Mouse (Mus musculus) adrenal gland, adult 2 months (tissue): ENCODE results near the gene Cdc123. TPM values are rescaled to one million over a fixed set of nuclear protein-coding genes. Genes with fewer than 3 reads are reported as not detected.
"Not testable (repeated sequence)": the region's sequence is repeated elsewhere in the genome, so short reads cannot be mapped to it uniquely, and the experiment has no call there.

Source experiments
- DNase-seq: peaks from one replicate; pipeline ENCODE4 v3.0.0; 2021
- long read RNA-seq: library from polyadenylated mRNA; stranded (forward); transcript quantifications from one replicate; pipeline ENCODE4 v2.0.0, GENCODE M21; 2021
- polyA plus RNA-seq: library from polyadenylated mRNA; depleted of rRNA; stranded (reverse); fragments of >200 nt; gene quantifications from 2 replicates; pipeline ENCODE4 v1.2.3, GENCODE M21; 2012; rRNA removed
- total RNA-seq, 2 experiments: library from RNA; stranded (reverse); gene quantifications; 2 replicates each; pipeline ENCODE4 v1.2.3; 2021

The Cdc123 gene
- 100 to 1,000 TPM; 122 to 154 TPM for total RNA-seq
- 21.7 and 31.2 TPM in 2 replicates for polyA plus RNA-seq
- long read RNA-seq, transcript Cdc123-201 (13 exons, 1,827 nt) = major isoform, 39 of 56 reads
- long read RNA-seq, partial matches to known transcripts = 4 of 56 reads
- long read RNA-seq, other reads (novel, unspliced or antisense) = 9 of 56 reads

DNA sequence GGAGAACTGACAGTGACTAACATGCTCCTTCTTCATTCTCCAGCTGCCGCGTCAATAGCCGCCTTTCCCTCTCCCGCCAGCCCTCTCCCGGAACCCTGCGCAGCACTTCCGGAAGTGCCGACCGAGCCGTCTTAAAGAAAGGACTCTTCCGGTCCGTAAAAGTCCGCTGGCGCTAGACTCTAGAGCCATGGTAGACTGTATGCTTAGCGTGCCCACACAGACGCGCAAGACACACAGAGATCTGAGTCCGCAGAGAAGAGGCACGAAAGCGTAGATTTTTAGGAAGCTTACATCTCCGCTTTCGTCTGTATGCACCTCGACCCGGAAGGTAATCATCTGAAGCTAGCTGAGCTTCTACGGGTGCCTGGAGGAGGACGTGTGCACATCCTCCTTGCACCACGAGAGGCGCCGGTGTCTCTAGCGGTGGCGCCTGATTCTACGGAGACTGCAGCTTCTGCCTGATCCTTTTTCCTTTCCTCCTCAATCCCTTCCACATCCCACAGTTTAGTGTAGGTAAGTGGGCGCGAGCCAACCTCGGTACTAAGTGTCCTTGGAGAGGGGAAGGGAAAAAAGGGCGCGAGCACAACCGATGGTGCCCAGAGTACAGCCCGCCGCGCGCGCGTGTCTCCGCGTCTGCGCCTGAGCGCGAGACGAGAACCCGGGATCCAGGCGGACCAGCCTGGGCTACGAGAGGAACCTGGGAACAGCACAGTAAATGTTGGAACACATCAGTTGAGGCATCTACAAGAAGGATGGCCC, at the start of gene Cdc123, which contains the start of gene Nudt5:
TSS of gene Cdc123 (minus strand) at position 292 of the 759 bp plus-strand sequence.
TSS of gene Nudt5 (plus strand) at position 147 of the 759 bp plus-strand sequence.
- DNase-seq = peak; percentile 91

DNA sequence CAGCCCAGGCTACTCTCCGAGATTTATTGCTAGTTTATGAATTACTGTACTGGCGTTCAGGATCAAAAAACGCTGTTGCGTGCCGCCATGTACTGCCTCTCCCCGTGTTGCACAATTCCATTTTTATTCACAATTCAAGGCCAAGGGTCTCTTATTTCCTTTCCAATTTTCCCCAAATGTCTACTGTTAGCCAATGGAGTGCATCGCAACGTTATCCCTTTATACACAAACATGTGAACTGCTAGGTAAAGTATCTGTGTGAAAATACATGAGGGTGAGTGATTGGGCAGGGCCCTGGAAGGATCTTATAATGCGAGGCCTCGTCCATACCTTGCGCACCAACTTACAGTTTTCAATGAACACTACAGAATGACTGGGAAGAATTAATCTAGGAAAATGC, 49.3 kb upstream of the Cdc123 start:
- peak; percentile 45 for DNase-seq

DNA sequence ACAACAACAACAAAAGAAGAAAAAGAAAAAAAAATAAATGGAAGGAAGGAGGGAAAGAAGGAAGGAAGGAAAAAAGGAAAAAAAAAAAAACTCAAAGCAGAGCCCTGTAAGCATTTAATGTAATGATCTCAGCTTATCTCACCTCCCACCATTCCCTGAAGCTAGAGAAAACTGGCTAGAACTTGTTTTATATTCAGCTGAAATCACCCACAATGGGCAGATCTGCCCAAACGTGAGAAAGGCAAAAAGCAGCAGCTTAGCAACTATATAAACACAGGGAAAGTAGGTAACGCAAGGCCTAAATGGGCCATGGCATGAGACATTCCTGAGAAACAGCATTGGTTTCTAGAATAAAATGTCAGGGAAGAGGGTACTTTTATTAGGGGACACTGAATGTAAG, 44.4 kb upstream of the Cdc123 start:
- no peak for DNase-seq

- DNase-seq = no peak
Measured at GRCm38 (mm10) chr2:5888865-5889264, 43.9 kb upstream of the Cdc123 start.

- DNase-seq = no peak
Measured at GRCm38 (mm10) chr2:5877446-5877845, 32.5 kb upstream of the Cdc123 start.

DNA sequence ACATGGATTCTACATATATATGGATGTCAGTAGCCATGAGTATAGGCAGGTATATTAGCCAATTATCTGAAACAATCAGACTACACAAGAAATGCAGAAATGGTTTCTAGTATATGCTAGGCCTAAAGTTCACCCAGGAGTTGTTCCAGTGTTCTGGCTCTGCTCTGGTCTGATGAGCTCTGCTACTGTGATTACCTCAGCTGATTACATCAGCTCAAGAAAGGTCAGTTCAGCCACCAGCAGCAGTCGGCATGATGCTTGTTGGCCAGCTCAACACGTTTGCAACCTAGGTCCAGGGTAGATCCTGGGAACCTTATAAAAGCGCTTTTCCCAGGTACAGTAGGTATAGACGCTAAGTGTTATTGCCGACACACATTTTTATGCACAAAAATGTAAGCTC, 24.8 kb upstream of the Cdc123 start:
- DNase-seq = peak; percentile 23

- no peak for DNase-seq
Measured at GRCm38 (mm10) chr2:5867681-5868080, 22.7 kb upstream of the Cdc123 start.

DNA sequence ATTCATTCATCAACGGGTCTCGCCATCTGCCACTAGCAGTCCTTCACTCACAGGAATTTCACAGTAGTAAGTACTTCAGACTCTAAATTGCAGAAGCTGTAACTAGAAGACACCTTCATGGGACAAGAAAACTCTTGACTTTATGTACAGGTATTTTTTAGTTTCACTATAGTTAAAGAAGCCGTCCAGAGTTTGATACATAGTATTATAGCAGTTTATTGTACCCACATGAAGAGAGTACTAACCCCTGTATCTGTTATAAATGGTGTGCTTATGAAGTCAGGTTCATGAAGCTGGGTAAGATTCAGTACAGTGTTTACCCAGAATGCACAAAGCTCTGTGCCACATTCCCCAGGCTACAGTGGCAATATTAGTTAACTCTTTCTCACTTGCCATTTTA, 17.9 kb upstream of the Cdc123 start, which contains the start of gene Gm13199:
TSS of gene Gm13199 (minus strand) at position 101 of the 400 bp plus-strand sequence.
- no peak for DNase-seq

- no peak for DNase-seq
Measured at GRCm38 (mm10) chr2:5851866-5852265, 6.9 kb upstream of the Cdc123 start.

GRCm38 (mm10) chr2:5851116-5851515, 6.2 kb upstream of the Cdc123 start:
- peak; percentile 76 for DNase-seq

- DNase-seq = no peak
Measured at GRCm38 (mm10) chr2:5845826-5846225, 862 bp upstream of the Cdc123 start.

GRCm38 (mm10) chr2:5844181-5844872, 637 bp downstream of the Cdc123 start:
- no peak for DNase-seq

- DNase-seq = no peak
Measured at GRCm38 (mm10) chr2:5840815-5841214, 4.1 kb downstream of the Cdc123 start.

DNA sequence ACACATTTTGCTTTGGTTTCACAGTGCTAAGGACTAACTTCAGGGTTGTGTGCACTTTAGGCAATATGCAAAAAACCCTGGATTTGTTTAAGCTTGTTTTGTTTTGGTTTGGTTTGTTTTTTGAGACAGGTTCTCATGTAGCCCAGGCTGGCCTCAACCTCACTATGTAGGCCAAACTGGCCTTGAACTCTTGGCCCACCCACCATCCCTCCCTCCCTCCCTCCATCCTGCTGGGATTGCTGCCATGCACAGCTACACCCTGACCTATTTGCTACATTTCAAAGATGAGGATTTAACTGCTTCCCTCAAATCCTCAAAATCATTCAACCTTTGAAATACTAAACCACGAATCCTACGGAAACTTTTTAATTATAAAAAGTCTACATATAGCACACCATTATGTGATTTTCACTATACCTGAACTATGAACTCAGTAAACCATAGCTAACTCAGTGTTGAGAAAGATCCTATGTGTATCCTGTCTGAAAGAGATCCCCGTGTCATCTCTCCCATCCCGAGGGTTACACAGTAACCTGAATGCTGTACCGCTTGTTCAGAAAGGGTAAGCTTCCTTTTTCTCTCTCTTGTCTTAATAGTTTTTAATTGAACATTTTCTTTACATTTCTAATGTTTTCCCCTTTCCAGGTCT, 19.6 kb downstream of the Cdc123 start:
- no peak for DNase-seq

- no peak for DNase-seq
Measured at GRCm38 (mm10) chr2:5824685-5825084, 20.3 kb downstream of the Cdc123 start.

- no peak for DNase-seq
Measured at GRCm38 (mm10) chr2:5824213-5824612, 20.8 kb downstream of the Cdc123 start.

DNA sequence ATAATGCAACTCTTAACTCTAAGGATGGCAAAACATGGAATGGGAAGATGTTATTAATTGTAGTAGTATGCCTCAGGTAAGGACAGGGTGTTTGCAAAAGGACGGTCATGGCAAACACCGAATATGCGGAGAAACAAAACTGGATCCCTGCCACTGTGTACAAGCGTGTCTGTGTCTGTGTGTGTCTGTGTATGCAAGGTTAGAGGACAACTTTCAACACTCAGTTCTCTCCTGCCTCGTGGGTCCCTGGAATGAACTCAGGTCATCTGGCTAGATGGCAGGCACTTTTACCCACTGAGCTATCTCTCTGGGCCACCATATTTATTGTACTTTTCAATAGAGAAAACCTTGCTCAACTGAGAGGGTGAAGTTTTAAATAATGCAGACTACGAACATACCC, 22.5 kb downstream of the Cdc123 start:
- no peak for DNase-seq

- DNase-seq = no peak
Measured at GRCm38 (mm10) chr2:5821264-5821663, 23.7 kb downstream of the Cdc123 start.

- no peak for DNase-seq
Measured at GRCm38 (mm10) chr2:5811235-5811782, 33.7 kb downstream of the Cdc123 start.

DNA sequence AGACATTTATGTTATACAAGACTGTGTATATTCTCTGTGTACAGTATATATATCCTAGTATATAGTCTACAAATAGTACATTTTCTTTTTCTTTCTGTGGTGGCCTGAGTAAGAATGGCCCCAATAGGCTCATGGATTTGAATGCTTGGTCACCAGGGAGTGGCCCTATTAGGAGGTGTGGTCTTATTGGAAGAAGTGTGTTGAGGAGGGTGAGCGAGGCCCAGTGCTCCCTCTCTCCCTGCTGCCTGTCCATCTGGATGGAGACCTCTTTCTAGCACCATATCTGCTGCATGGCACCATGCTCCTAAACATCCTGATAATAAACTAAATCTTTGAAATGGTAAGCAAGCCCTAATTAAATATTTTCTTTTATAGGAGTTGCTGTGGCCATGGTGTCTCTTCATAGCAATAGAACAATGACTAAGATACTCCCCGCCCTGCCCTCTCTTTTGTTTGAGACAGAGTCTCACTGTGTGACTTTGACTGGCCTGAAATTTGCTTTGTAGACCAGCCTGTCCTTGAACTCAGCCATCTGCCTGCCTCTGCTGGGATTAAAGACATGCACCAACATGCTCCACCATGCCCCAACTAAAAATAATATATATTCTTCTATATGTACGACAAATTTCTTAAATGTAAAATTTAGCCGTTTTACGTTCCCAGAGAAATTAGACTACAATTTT, 34.8 kb downstream of the Cdc123 start:
- no peak for DNase-seq

- DNase-seq = not testable (repeated sequence)
Measured at GRCm38 (mm10) chr2:5806201-5806600, 38.8 kb downstream of the Cdc123 start.

DNA sequence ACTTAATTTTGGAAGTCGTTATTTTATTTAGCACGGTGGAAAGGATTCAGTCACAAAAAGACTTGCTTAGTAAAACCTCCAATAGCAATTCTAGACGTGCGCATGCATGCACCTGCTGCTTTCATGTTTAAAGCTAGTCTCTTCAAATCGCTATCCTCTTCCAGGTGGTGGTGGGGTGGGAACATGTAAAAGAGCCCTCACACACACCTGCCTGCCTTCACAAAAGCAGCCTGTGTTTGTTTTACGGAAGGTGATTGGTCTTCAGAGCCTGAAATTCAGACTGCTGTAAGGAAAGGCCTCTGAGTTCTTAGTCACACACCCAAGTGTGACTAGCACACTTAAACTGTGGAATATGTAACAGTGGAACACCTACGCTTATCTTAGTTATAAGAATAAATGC, 39.7 kb downstream of the Cdc123 start:
- DNase-seq = no peak
